Mouse (Mus musculus) kidney, embryonic 14.5 days (tissue): ENCODE data around the gene Enpep. TPM values are rescaled to one million over a fixed set of nuclear protein-coding genes. Genes with fewer than 3 reads are reported as not detected.
A peak's percentile ranks its signal among the peaks of the same experiment; 100 is the strongest.

Experiments
- ATAC-seq: fragments of 200-750 bp; cut with Nextera tagmentation; 2 replicates; pipeline ENCODE4 v1.8.0; 2017; ENCODE audit warnings: moderate number of reproducible peaks, mild to moderate bottlenecking, moderate TSS enrichment, moderate library complexity; ENCODE audit not compliant: low FRiP score, low TSS enrichment
- H3K27ac ChIP-seq: fragments of 300-500 bp; sonication (generic); 2 replicates; pipeline ENCODE4 v1.5.1; 2014; ENCODE audit warnings: low read depth, mild to moderate bottlenecking, low read length, moderate library complexity, mixed read lengths
- H3K27me3 ChIP-seq: fragments of 300-500 bp; sonication (generic); 2 replicates; pipeline ENCODE4 v1.6.1; 2014; ENCODE audit warnings: mild to moderate bottlenecking, low read length; ENCODE audit not compliant: control insufficient read depth, insufficient read depth
- H3K36me3 ChIP-seq: fragments of 300-500 bp; sonication (generic); 2 replicates; pipeline ENCODE4 v1.6.1; 2014; ENCODE audit warnings: low read length, mixed read lengths; ENCODE audit not compliant: control insufficient read depth, insufficient read depth
- H3K4me1 ChIP-seq: fragments of 300-500 bp; sonication (generic); 2 replicates; pipeline ENCODE4 v1.6.1; 2014; ENCODE audit warnings: low read length, mixed read lengths; ENCODE audit not compliant: control insufficient read depth, insufficient read depth
- H3K4me2 ChIP-seq: fragments of 300-500 bp; sonication (generic); replicated peaks from 2 replicates; pipeline ENCODE4 v1.6.1; 2014; ENCODE audit warnings: low read depth, mild to moderate bottlenecking, low read length
- H3K4me3 ChIP-seq: fragments of 300-500 bp; sonication (generic); 2 replicates; pipeline ENCODE4 v1.5.1; 2014; ENCODE audit warnings: mild to moderate bottlenecking, low read length
- H3K9ac ChIP-seq: fragments of 300-500 bp; sonication (generic); 2 replicates; pipeline ENCODE4 v1.6.1; 2014; ENCODE audit warnings: low read depth, mild to moderate bottlenecking, low read length, moderate library complexity
- H3K9me3 ChIP-seq: fragments of 300-500 bp; sonication (generic); 2 replicates; pipeline ENCODE4 v1.6.1; 2016; ENCODE audit warnings: low read length; ENCODE audit not compliant: control insufficient read depth
- WGBS: fragments of 180-500 bp; shearing (Covaris S2); extraction: QIAGEN DNeasy Blood & Tissue Kit; methylation state at CpG from one replicate; pipeline ENCODE4 v1.1.7; 2014; 5-methylcytosine and 5-hydroxymethylcytosine counted together
- polyA plus RNA-seq: library from polyadenylated mRNA; unstranded; fragments of >200 nt; fragmentation: Nextera tagmentation; extraction: Ambion mirVana; gene quantifications from 2 replicates; pipeline ENCODE4 v1.2.1, GENCODE M21; 2014

Gene Enpep
- polyA plus RNA-seq, 1 experiment from 2014 or later, result 66.4 TPM

DNA sequence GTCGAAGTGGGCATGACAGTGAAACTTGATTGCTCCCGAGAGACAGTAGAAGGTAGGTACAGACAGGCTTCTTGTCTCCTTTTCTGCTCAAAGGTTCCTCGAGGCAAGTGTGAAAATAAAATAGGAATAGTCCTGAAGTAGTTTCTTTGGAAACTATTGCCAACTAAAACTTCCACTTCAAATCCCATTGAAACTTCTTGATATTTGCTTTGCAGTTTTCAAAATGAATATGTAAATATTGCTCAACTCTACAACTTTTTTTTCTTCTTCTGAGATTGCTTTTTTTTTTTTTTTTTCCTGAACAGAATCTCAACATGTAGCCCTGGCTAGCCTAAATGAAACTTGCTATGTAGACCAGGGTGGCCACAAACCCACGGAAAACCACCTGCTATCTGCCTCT is 21.4 kb upstream of the Enpep start:
- Histone ChIP-seq H3K4me2 (no peak overlapping the region), H3K27ac (no peak overlapping the region), H3K9me3 (no peaks in the 10 kb centered on the region), H3K4me3 (no peak overlapping the region), H3K4me1 (no peaks in the 10 kb centered on the region), H3K9ac (no peak overlapping the region), H3K36me3 (no peaks in the 10 kb centered on the region), H3K27me3 (no peaks in the 10 kb centered on the region)
- 79% methylated on average over 4 of the region's 4 CpGs for WGBS
- no peak for ATAC-seq

DNA sequence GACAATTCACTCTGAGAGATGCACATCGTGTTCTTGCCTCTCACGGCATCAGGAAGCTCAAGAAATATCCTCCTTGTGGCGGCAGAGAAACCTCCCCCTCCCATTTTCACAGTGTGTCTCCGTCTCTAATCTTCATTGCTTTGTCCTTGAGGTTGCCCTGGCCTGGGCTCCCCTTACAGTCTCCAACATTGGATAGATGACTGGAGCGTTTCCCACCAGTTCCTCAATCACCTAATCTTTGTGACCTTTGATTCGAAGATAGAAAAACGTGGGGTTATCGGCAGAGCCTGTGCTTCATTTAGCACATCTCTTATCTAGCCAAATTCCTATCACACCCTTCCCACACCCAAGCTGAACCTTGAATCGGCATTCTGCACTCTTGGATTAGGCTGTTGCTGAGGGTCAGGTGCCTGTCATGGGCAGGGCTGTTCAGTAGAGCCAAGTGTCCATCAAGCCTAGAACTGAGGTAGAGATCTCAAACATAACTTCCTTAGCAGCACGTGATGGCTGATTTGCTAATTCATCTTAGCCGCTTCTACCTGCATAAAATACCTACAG is 18.9 kb upstream of the Enpep start:
- ATAC-seq, result no peak
- Histone ChIP-seq H3K4me2 (no peak overlapping the region), H3K4me3 (no peak overlapping the region), H3K9me3 (no peaks in the 10 kb centered on the region), H3K36me3 (no peaks in the 10 kb centered on the region), H3K27ac (no peak overlapping the region), H3K9ac (no peak overlapping the region), H3K4me1 (no peaks in the 10 kb centered on the region), H3K27me3 (no peaks in the 10 kb centered on the region)
- 83% methylated on average over 11 of the region's 11 CpGs for WGBS

DNA sequence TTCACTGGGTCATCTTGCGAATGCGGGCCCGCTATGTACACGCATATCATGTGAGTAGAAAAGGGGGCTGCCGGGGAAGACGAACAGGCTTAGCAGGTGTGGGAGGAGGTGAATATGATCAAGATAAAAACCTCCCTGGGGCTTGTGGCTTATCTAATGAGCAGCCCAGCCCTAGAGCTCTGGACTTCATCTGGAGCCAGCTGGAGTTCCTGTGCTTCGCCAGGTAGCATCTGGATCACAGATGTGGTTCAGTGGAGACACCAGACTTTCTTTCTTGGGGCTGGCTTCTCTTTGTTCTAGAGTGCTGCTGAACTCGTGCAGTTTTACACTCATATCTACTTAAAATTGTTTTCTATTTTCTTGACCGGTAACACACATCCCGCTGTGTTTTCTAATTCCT is 14.8 kb upstream of the Enpep start:
- Histone ChIP-seq H3K9ac (no peak overlapping the region), H3K9me3 (no peaks in the 10 kb centered on the region), H3K4me2 (no peak overlapping the region), H3K27ac (no peak overlapping the region), H3K27me3 (no peaks in the 10 kb centered on the region), H3K36me3 (no peaks in the 10 kb centered on the region), H3K4me3 (no peak overlapping the region), H3K4me1 (no peaks in the 10 kb centered on the region)
- ATAC-seq, result no peak
- 87% methylated on average over 10 of the region's 10 CpGs for WGBS

DNA sequence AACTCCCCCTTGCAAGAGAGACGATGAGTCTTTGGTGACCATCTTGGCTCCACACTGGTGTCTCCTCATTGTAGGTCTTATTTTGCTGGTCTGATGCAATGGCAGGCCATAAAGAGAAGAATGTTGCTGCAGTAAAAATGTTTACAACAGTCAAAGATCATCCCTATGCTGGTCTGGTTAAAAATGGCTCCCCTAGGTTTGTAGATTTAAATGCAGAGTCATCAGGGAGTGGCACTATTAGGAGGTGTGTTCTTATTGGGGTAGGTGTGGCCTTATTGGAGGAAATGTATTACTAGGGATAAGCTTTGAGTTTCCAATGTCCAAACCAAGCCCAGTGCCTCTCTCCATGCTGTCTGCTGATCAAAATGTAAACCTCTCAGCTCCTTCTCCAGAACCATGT is 10.2 kb upstream of the Enpep start:
- H3K4me3 ChIP-seq, result no peak overlapping the region
- H3K9ac ChIP-seq, result no peak overlapping the region
- no peak overlapping the region for H3K4me2 ChIP-seq
- 88% methylated on average over 1 of the region's 1 CpGs for WGBS
- no peak overlapping the region for H3K27ac ChIP-seq
- no peaks in the 10 kb centered on the region for H3K27me3 ChIP-seq
- H3K9me3 ChIP-seq, result no peaks in the 10 kb centered on the region; the same call in 1 of the 2 replicates
- no peaks in the 10 kb centered on the region for H3K36me3 ChIP-seq
- H3K4me1 ChIP-seq, result 0 out of 2 replicates have a peak, but pooled peaks cover 5% of the 10 kb centered on the region
- ATAC-seq, result no peak

DNA sequence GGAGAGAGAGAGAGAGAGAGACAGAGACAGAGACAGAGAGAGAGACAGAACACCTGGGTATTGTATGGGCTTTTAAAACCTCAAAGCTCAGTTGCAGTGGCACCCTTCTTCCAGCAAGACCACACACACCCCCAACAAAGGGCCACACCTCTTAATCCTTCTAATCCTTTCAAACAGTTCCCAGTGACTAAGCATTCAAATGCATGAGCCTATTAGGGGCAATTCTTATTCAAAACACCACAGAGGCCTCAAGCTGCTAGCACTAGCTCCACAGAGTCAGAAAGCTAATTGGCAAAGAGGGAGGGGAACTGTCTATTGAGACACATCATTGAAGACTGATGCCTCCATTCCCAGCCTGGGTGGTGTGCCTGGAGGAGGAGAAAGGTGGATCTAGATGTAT is 8.5 kb upstream of the Enpep start:
- Histone ChIP-seq H3K4me2 (no peak overlapping the region), H3K4me3 (no peak overlapping the region), H3K9ac (no peak overlapping the region), H3K36me3 (no peaks in the 10 kb centered on the region), H3K9me3 (no peaks in the 10 kb centered on the region; the same call in 1 of the 2 replicates), H3K27me3 (no peaks in the 10 kb centered on the region; the same call in 1 of the 2 replicates), H3K27ac (no peak overlapping the region), H3K4me1 (0 out of 2 replicates have a peak, but pooled peaks cover 5% of the 10 kb centered on the region)
- ATAC-seq, result no peak

DNA sequence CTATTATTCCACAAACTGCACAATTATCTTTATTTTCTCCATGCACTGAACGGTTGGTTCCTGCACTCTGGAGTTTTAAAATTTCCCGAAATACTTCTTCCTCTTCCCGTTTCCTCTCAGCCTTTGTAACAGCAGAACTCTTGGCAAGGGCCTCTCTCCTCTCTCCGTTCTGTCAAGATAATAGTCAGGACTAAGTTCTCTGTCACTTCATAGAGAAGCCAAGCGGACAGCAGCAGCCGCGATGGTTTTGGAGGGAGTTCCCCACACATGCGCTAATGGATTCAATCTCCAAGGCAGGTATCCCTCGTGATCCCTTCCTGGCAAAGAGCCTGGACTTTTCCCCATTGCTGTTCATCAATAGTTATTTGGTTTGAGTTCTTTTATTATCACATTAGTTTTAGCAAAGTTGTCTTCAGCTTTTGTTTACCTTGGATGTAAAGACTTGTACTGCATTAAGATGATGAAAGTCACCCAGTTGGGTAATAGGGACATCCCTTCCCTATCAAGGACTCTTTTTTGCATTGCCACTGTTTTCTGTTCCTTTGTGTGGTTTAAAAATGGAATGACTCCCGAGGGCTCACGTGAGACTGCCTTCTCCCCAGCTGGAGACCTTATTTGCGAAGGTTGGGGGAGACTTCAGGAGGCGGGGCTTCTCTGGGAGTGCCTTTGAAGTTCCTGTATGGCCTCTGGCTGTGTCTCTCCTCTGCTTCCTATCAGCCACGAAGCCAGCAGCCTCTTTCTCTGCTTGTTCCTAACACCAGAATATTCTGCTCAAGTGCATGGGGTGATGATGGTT is 6.0 kb upstream of the Enpep start:
- no peaks in the 10 kb centered on the region for H3K36me3 ChIP-seq
- no peak overlapping the region for H3K4me3 ChIP-seq
- H3K4me2 ChIP-seq, result no peak overlapping the region; the same call in 1 of the 2 replicates
- H3K27ac ChIP-seq, result no peak overlapping the region
- no peak overlapping the region for H3K9ac ChIP-seq
- H3K27me3 ChIP-seq, result no peaks in the 10 kb centered on the region; the same call in 1 of the 2 replicates
- peaks cover 8% of the 10 kb centered on the region; the same call in 1 of the 2 replicates for H3K4me1 ChIP-seq
- 44% methylated on average over 14 of the region's 14 CpGs for WGBS
- no peak; the same call in 1 of the 2 replicates for ATAC-seq
- H3K9me3 ChIP-seq, result no peaks in the 10 kb centered on the region; the same call in 1 of the 2 replicates

DNA sequence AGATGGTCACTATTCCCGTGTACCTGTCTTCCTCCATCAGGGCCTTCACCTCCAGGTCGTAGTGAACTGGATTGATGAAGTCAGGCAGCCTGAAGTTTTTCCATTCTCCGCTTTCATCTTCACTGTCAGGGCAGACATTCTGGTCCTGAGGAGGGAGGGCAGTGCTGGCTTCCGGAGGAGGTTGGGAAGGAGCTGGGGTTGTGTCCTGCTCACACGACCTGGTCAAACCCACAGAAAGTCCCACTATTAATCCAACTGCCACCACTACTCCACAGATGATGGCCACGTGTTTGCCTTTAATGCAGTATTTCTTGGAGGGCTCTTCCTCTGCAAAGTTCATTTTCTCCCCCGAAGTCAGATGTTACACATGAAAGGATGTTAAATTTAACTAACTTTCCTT is 378 bp downstream of the Enpep start:
- ATAC-seq, result peak; percentile 38; the same call in 1 of the 2 replicates
- peaks cover 13% of the 10 kb centered on the region for H3K4me1 ChIP-seq
- peak overlapping the region; percentile 38 for H3K9ac ChIP-seq
- H3K36me3 ChIP-seq, result no peaks in the 10 kb centered on the region
- peak overlapping the region; percentile 37; the same call in 1 of the 2 replicates for H3K27ac ChIP-seq
- peak overlapping the region; percentile 49 for H3K4me2 ChIP-seq
- H3K9me3 ChIP-seq, result no peaks in the 10 kb centered on the region
- H3K27me3 ChIP-seq, result no peaks in the 10 kb centered on the region; the same call in 1 of the 2 replicates
- WGBS, result 24% methylated on average over 7 of the region's 7 CpGs
- peak overlapping the region; percentile 42 for H3K4me3 ChIP-seq

DNA sequence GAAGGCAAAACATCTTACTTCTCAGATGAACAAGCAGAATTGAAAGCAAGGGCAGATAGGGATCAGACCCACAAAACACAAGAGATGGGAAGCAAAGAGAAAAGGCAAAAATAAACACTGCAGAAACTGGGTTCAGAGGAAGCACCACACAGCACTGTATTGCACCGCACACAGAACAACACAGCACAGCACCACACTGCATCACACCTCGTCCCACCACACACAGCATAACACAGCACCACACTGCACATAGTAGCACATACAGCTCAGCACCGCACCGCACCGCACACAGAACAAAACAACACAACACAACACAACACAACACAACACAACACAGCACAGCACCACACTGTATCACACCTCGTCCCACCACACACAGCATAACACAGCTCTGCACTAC is 1.1 kb downstream of the Enpep start:
- WGBS, result 94% methylated on average over 6 of the region's 6 CpGs
- no peak; the same call in 1 of the 2 replicates for ATAC-seq
- H3K36me3 ChIP-seq, result no peaks in the 10 kb centered on the region
- H3K27me3 ChIP-seq, result no peaks in the 10 kb centered on the region
- peaks cover 13% of the 10 kb centered on the region for H3K4me1 ChIP-seq
- H3K4me2 ChIP-seq, result peak overlapping the region; percentile 49
- H3K9ac ChIP-seq, result peak overlapping the region; percentile 38
- no peaks in the 10 kb centered on the region for H3K9me3 ChIP-seq
- no peak overlapping the region for H3K27ac ChIP-seq
- peak overlapping the region; percentile 42 for H3K4me3 ChIP-seq

DNA sequence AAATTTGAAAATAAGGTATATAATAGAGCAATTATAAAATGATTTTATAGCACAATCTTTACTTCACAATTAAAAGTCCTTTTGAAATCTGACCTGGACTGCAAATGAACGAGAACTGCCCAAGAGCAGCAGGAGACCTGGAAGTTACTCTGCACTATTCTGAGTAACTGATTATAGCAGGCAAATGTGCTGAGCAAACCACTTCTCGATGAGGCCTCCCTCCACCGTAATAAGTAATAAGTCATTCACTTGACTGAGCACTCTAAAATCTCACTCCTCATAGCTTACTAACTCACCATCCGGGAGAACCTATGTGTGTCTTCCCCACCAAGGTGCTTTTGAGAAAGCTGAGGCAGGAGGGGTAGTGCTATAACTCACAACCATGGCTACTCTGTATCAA is 4.5 kb downstream of the Enpep start:
- Histone ChIP-seq H3K27ac (no peak overlapping the region), H3K4me1 (peaks cover 8% of the 10 kb centered on the region), H3K9me3 (no peaks in the 10 kb centered on the region), H3K4me3 (no peak overlapping the region), H3K4me2 (peak overlapping the region; percentile 1; the same call in 1 of the 2 replicates), H3K36me3 (no peaks in the 10 kb centered on the region), H3K9ac (no peak overlapping the region), H3K27me3 (no peaks in the 10 kb centered on the region)
- peak; percentile 37; the same call in 1 of the 2 replicates for ATAC-seq
- WGBS, result 38% methylated on average over 4 of the region's 4 CpGs
